ENCODE assay signal across 8 mouse cellular contexts in genomic region chr15:12206646-12207222, GRCm38 (mm10). TPM values are rescaled to one million over a fixed set of nuclear protein-coding genes. Genes with fewer than 3 reads are reported as not detected.
DNase-seq lines count a peak whose midpoint lies in the region; ATAC-seq and TF ChIP-seq lines count a peak whose summit lies in the region.

No protein-coding gene starts in this region.

- H3K4me1 ChIP-seq in embryonic facial prominence, embryonic 12.5 days: peaks cover 25% of the 10 kb centered on the region
- peaks cover 21% of the 10 kb centered on the region for H3K4me1 ChIP-seq in midbrain, embryonic 14.5 days (ENCODE audit: control insufficient read depth, insufficient read depth, low read length)

- ATAC-seq in embryonic facial prominence, embryonic 12.5 days (ENCODE audit: insufficient number of reproducible peaks, insufficient read depth, low FRiP score, low TSS enrichment): no peak
- ATAC-seq in midbrain, embryonic 14.5 days (ENCODE audit: low FRiP score, low TSS enrichment): no peak

- H3K36me3 ChIP-seq in embryonic facial prominence, embryonic 12.5 days: no peaks in the 10 kb centered on the region
- H3K36me3 ChIP-seq in midbrain, embryonic 14.5 days (ENCODE audit: control insufficient read depth, insufficient read depth, low read length): no peaks in the 10 kb centered on the region

- DNase-seq in layer of hippocampus, adult 2 months (ENCODE audit: low spot score in 2 of 2): no peak
- DNase-seq in layer of hippocampus, adult 18-20 months (ENCODE audit: low spot score in 2 of 2): no peak
- DNase-seq in kidney, adult 18-20 months: peak; percentile 53
- no peak for DNase-seq in midbrain, embryonic 14.5 days
- no peak for DNase-seq in frontal cortex, postnatal 10 days (ENCODE audit: low spot score in 2 of 2)
- DNase-seq in left cerebral cortex, adult 18-20 months (ENCODE audit: low spot score in 2 of 2): no peak
- no peak for DNase-seq in T-cell, adult 2 months (ENCODE audit: low spot score)

- H3K27ac ChIP-seq in layer of hippocampus, adult 2 months: peak overlapping the region; percentile 97
- no peak overlapping the region for H3K27ac ChIP-seq in embryonic facial prominence, embryonic 12.5 days
- H3K27ac ChIP-seq in midbrain, embryonic 14.5 days (replicated peaks; ENCODE audit: low read depth, low read length): no peak overlapping the region

- H3K9me3 ChIP-seq in embryonic facial prominence, embryonic 12.5 days: no peaks in the 10 kb centered on the region
- no peaks in the 10 kb centered on the region for H3K9me3 ChIP-seq in midbrain, embryonic 14.5 days (ENCODE audit: control insufficient read depth, low read length)

- H3K4me2 ChIP-seq in embryonic facial prominence, embryonic 12.5 days (replicated peaks): peak overlapping the region; percentile 63
- H3K4me2 ChIP-seq in midbrain, embryonic 14.5 days (ENCODE audit: low read length): peak overlapping the region; percentile 63

- H3K9ac ChIP-seq in embryonic facial prominence, embryonic 12.5 days: no peak overlapping the region
- H3K9ac ChIP-seq in midbrain, embryonic 14.5 days (replicated peaks; ENCODE audit: low read length): no peak overlapping the region

- no peaks in the 10 kb centered on the region for H3K27me3 ChIP-seq in embryonic facial prominence, embryonic 12.5 days
- no peaks in the 10 kb centered on the region for H3K27me3 ChIP-seq in midbrain, embryonic 14.5 days (ENCODE audit: control insufficient read depth, insufficient read depth, low read length)

- H3K4me3 ChIP-seq in layer of hippocampus, adult 2 months: peak overlapping the region; percentile 89
- H3K4me3 ChIP-seq in embryonic facial prominence, embryonic 12.5 days: no peak overlapping the region; the same call in 1 of the 2 replicates
- H3K4me3 ChIP-seq in midbrain, embryonic 14.5 days (replicated peaks; ENCODE audit: low read depth, low read length): peak overlapping the region; percentile 87; the same call in 1 of the 2 replicates

- no peak for TF ChIP-seq CTCF in layer of hippocampus, adult 2 months (conservative IDR thresholded peaks at IDR 0.05)

- WGBS in embryonic facial prominence, embryonic 12.5 days: 66% methylated on average over 7 of the region's 7 CpGs
- WGBS in midbrain, embryonic 14.5 days: 36% methylated on average over 7 of the region's 7 CpGs

RNA-seq across cellular contexts. Expression of gene Mtmr12, which starts 1.9 kb away (rescaled TPM):
- 10 to 100 TPM; 58.1 to 58.9 TPM for total RNA-seq in layer of hippocampus, adult 2 months (2021)
- 10 to 100 TPM; 61.3 to 65.7 TPM for total RNA-seq in layer of hippocampus, adult 18-20 months (2021)
- 19.4 and 20.1 TPM in 2 replicates for polyA plus RNA-seq in embryonic facial prominence, embryonic 12.5 days (2016; fragmentation: Nextera tagmentation; extraction: Ambion mirVana)
- 6.6 and 9.0 TPM in 2 replicates for polyA plus RNA-seq in midbrain, embryonic 14.5 days (2014; fragmentation: Nextera tagmentation; extraction: Ambion mirVana)
- total RNA-seq in left cerebral cortex, adult 18-20 months (2021): 10 to 100 TPM; 52.2 to 56.4 TPM
